Mouse (Mus musculus) gastrocnemius, postnatal 36 days (tissue): ENCODE results near the gene Gm20219. TPM values are rescaled to one million over a fixed set of nuclear protein-coding genes. Genes with fewer than 3 reads are reported as not detected.

Source experiments
- DNase-seq, 2 experiments: peaks; one replicate each; pipeline ENCODE4 v3.0.0; 2022
- intact Hi-C: fragments of 180-260 bp; cut with DNase I; formaldehyde crosslinking; loops from one replicate; pipeline ENCODE4 v1.15.1; 2025
- total RNA-seq, 2 experiments: library from RNA; stranded (reverse); gene quantifications; 2 replicates each; pipeline ENCODE4 v1.2.3; 2021

Gm20219 gene
- total RNA-seq, 2 experiments from 2014 or later = 0.27 to 0.74 TPM

DNA sequence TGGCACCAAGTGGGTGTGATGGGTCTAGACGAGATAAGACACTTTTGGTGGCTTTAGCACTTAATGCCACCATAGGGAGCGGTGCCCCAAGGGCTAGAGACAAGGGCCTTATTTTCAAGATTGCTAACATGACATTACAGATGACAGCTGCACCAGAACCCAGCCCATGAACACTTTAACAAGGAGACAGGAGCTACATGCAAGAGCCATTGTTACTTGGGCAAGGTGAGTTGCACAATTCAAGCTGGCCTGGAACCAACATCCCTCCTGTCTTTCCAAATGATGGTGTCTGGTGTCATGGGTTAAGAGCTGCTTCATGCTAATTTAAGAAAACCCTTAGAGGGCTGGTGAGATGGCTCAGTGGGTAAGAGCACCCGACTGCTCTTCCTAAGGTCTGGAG, 5.2 kb upstream of the Gm20219 start:
- DNase-seq = no peak
- intact Hi-C loops = no loop called here

- intact Hi-C loops = no loop called here
Measured at GRCm38 (mm10) chr17:56558448-56558847, 4.3 kb upstream of the Gm20219 start.

DNA sequence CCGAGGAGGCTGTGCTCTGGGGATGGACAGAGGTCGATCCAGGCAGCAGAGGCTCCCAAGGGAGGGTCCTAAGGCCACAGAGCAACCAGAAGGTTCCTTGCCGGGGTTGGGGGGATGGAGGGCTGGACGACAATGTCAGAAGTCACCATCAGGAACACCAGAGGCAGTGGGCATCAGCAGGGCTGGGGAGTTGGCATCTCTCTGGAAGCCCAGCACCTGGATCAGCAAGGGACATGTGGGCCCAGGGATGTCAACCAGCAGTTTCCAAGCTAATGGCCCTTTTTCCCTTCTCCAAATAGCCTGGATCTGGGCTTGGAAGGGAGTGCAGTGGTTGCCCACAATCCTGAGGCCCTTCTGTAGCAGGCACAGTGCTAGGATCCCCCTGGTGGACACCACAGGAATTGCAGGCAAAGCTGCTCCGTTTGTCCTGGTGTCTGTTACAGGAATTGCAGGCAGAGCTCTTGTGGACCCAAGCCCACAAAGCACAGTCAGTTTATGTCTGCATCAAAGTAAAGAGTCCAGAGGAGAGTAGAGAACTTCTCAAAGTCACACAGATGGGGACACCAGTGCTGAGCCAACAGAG, 1.3 kb downstream of the Gm20219 start:
- peak; percentile 52 to 56 for DNase-seq
- intact Hi-C loops = loop anchor here (2.0 to 5.0 kb wide), 3 partner anchors 76 to 196 kb away; partner anchors contain the start of gene Ptprs

More at GRCm38 (mm10) chr17:56558448-56558847, 4.3 kb upstream of the Gm20219 start:
- DNase-seq = peak; percentile 37 to 38

GRCm38 (mm10) chr17:56551841-56552581, 2.2 kb downstream of the Gm20219 start:
- intact Hi-C loops = loop anchor here (2.0 to 5.0 kb wide), 3 partner anchors 75 to 195 kb away; partner anchors contain the start of gene Ptprs
- peak in 1 of 2 experiments; percentile 5 for DNase-seq

DNA sequence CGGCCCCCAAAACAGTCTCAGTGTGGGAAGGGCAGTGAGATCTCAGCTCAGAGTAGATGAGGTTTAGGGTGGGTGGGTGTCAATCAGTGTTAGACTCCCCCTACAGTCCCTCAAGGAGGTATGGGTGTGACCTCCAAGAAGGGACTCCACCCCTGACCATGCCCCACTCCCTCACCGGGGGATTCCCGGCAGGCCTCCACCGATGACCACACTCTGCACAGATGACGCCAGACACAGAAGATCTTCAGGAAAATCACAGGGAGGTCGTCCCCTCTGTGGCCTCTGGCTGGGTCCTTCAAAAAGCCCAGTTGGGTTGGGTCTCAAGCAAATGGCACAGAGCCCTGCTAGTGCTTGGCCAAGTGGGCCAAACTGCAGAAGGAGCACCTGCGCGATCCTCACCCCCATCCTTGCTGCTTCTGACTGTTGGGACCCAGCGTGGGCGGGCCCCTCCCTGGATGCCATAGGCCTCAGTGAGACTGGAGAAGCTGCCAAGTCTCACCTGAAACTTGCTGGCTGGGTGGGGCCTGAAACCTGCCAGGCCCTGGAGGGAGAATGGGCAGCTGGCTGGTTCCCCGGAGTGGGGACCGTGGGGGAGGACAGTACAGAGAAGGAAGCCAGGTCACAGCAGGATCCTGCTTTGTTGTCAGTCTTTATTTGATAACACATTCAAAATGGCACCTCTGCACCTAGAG, 3.3 kb downstream of the Gm20219 start:
- DNase-seq = peak in 1 of 2 experiments; percentile 10
- intact Hi-C loops = loop anchor here (5.0 kb wide), 2 partner anchors 74 to 124 kb away; partner anchors contain the start of gene Ptprs

GRCm38 (mm10) chr17:56548605-56549105, 5.5 kb downstream of the Gm20219 start:
- intact Hi-C loops = no loop called here
- no peak for DNase-seq

DNA sequence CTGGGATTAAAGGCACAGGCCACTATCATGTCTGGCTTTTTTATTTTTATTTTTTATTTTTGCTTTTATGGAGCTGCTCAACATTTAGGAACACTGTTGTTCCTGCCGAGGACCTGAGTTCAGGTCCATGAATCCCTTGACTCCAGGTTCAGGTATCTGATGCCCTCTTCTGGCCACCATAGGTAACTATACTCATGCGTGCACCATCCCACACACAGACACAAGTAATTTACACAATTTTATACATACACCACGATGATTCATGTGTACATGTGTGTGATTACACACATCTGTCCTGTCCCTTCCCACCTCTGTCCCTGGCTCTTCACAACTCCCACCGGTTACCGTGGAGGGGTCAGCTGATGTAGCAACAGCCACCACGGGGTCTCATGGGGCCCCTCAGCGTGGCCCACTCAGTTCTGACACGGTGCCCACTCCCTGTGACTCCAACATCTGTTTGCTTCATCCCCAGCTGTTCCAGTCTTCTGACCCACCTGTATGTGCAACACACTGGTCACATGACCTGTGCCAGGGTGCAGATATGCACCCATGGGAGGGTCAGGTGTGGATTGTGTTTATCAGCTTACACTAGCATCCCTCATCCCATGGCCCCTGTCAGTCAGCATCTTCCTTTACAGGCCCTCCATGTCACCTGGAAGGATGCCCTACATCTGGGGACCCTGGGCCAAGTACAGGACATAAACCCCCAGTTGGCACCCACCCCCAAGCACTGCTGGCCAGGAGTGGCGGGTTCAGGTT, 6.2 kb downstream of the Gm20219 start:
- DNase-seq = no peak
- intact Hi-C loops = no loop called here

DNA sequence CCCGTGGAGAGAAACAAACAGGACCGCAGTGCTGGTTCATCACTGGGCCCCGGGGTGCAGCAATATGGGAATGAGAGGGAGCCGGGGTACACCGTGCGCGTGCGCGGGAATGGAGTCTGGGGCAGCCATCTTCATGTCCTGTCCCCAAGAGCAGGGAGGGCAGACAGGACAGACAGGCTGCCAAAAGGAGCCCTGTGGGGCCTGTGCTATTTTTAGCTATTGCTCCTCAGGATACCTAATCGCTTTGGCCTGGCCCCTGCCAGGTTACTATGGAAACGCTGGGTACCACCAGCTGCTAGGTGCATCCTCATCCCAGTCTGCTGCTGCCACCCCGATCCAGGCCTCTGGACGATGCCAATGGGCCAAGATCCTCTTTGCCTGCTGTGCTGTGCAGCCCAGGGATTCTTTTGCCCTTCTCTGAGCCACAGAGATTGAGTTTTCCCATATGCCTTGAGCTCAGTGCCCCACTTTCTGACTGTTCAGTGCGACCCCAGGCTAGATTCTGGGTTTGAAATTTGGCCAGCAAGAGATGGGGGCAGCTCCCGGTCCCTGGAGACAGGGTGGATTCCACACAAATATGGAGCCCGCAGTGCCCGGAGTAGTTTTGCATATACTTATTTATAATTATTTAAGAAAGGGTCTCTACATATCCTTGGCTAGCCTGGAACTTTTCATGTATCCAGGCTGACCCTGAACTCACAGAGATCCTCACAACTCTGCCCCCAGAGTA, 6.9 kb downstream of the Gm20219 start:
- intact Hi-C loops = no loop called here
- DNase-seq = peak in 1 of 2 experiments; percentile 41

- DNase-seq = no peak
- intact Hi-C loops = no loop called here
Measured at GRCm38 (mm10) chr17:56546576-56546975, 7.6 kb downstream of the Gm20219 start.

DNA sequence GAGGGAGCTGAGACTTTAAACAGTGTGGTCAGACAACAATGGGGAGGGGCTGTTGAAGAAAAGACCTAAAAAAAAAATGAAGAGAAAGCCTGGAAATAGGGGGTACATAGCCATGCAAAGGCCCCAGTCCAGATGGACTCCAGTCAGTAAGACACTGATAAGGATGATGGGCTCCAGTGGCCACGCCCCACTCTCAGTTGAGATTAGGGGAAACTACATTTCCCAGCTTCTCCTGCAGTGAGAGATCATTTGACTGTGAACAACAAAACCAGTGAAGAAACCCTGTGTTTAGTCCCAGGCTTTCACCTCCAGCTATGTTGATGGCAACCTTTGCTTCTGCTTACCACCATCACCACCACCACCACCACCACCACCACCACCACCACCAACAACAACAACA, 8.2 kb downstream of the Gm20219 start:
- intact Hi-C loops = no loop called here
- no peak for DNase-seq

DNA sequence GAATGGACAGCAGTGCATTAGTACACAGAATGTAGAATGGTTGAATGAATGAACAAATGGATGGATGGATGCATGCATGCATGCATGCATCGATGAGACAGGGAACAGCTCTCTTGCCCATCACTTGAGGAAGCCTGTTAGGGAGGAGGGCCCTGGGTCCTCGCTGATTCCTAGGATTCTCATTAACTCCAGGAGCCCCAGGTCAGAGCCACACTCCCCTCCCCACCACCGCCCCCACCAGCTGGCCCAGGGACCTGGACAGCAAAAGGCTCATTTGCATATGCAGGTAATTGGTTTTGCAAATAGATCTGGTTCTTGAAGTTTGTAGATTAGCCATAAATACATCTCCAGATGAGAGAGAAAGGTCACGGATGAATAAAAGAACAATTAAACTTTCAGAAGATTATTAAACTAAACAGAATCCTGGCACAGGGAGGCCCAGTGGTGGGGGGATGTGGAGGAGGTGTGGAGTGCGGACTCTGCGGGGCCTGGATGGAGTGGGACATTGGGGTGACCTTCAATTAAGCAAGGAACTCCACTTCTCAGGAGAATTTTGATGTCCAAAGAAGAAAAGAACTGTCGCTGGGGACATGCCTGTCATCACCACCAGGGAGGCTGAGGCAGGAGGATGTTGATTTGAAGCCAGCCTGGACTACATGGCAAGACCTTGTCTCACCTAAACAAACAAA, 9.3 kb downstream of the Gm20219 start:
- intact Hi-C loops = no loop called here
- no peak for DNase-seq

- no peak for DNase-seq
- intact Hi-C loops = no loop called here
Measured at GRCm38 (mm10) chr17:56543684-56544224, 10.4 kb downstream of the Gm20219 start.

DNA sequence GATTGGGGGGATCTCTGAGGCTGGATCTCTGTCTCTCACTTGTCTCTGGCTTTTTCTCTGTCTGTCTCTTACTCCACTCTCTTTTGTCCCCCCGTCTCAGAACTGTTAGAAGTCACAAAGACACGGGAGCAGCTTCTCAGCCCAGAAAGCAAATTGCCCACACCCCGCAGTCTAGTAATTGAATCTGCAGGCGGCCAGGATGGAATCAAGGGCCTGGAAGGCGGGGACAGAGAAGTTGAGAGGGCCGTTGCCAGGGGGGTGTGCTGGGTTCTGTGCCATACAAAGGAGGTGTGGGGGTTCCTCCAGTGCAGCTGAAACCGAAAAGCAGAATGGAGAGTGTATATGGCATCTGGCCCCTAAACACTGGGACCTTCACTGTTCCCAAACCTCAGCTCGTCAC, 11.5 kb downstream of the Gm20219 start:
- intact Hi-C loops = no loop called here
- no peak for DNase-seq

- intact Hi-C loops = no loop called here
- DNase-seq = no peak
Measured at GRCm38 (mm10) chr17:56540562-56540975, 13.6 kb downstream of the Gm20219 start.

DNA sequence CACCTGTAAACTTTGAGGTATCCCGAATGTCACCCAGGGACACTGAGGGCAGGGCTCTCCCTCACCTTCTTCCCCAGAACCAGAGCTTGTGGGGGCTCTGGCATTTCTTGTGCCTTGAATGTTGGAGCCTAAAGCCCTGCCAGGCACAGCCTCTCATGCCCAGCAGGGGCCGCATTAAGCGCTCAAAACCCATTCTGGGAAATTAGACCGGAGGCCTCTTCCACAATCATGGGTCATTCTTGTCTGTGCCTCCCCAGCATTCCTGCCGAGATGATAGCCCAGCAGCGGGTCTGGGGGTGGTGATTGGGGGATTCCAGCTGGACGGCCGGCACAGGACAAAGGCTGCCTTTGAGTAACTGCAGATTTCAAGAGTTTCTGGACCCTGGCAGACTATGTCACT, 16.3 kb downstream of the Gm20219 start:
- intact Hi-C loops = no loop called here
- DNase-seq = no peak

- intact Hi-C loops = no loop called here
Measured at GRCm38 (mm10) chr17:56536874-56537273, 17.3 kb downstream of the Gm20219 start.

GRCm38 (mm10) chr17:56536192-56536591, 18.0 kb downstream of the Gm20219 start:
- intact Hi-C loops = no loop called here
- no peak for DNase-seq

More at GRCm38 (mm10) chr17:56536874-56537273, 17.3 kb downstream of the Gm20219 start:
- DNase-seq = no peak

GRCm38 (mm10) chr17:56524943-56525342, 29.2 kb downstream of the Gm20219 start:
- no peak for DNase-seq
- intact Hi-C loops = no loop called here

DNA sequence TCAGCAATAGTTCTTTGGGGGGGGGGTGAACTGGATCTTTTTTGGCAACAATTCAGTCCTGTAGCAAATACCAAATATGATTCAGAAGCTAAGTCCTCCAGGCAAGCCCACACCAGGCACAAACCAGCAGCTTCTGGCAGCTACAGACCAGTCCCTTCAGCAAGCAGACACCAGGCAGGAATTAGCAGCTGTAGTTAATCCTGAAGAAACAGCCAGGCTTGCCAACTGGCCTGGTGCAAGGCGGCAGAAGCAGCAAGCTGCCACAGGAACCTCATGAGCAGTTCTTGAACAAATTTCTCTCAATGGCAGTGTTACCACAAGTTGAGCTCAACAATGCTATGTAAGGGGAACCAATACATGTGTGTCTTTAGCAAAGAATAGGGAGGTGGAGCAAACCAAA, 31.4 kb downstream of the Gm20219 start:
- DNase-seq = no peak
- intact Hi-C loops = no loop called here
